13 mouse cellular contexts compared by ENCODE assay signal in genomic region chr7:135580306-135581091, GRCm38 (mm10). TPM values are rescaled to one million over a fixed set of nuclear protein-coding genes. Genes with fewer than 3 reads are reported as not detected.
A peak's percentile ranks its signal among the peaks of the same experiment; 100 is the strongest.
DNase-seq lines count a peak whose midpoint lies in the region; ATAC-seq and TF ChIP-seq lines count a peak whose summit lies in the region.
"Had no signal": no experiment of that assay in that cellular context is flagged by ENCODE, and none has a peak within 500 bp of the region (broad histone marks: within the 10 kb centered on the region; RNA-seq: fewer than 3 reads in every experiment).

No protein-coding gene starts in this region.

- 40% methylated on average over 7 of the region's 7 CpGs for WGBS in liver, postnatal 0 days (ENCODE audit: insufficient replicate concordance)

- DNase-seq in right cerebral cortex, adult 18-20 months = peak; percentile 78
- DNase-seq in right cerebral cortex, postnatal 4 days = no peak
- DNase-seq in induced T-regulatory cell, adult 2 months (ENCODE audit: low read depth) = peak; percentile 72
- peak; percentile 47 for DNase-seq in liver, postnatal 0 days
- peak; percentile 43 for DNase-seq in thymus, postnatal 4 days
- no peak for DNase-seq in kidney, postnatal 36 days
- no peak for DNase-seq in heart, postnatal 25 days (ENCODE audit: low spot score)
- no peak for DNase-seq in lung, postnatal 4 days

- no peak overlapping the region for H3K9ac ChIP-seq in liver, postnatal 0 days (replicated peaks)
- H3K9ac ChIP-seq: hindbrain, embryonic 15.5 days; neural tube, embryonic 12.5 days; stomach, embryonic 15.5 days had no signal

- H3K4me3 ChIP-seq in liver, postnatal 0 days (ENCODE audit: low read depth, low read length) = no peak overlapping the region
- H3K4me3 ChIP-seq: hindbrain, embryonic 15.5 days; neural tube, embryonic 12.5 days; stomach, embryonic 15.5 days had no signal

- intact Hi-C loops in heart, postnatal 25 days (cut with DNase I) = no loop called here

- no peaks in the 10 kb centered on the region for H3K36me3 ChIP-seq in liver, postnatal 0 days (replicated peaks; ENCODE audit: insufficient read depth, low read length)
- H3K36me3 ChIP-seq: hindbrain, embryonic 15.5 days; neural tube, embryonic 12.5 days; stomach, embryonic 15.5 days had no signal

- H3K4me2 ChIP-seq in liver, postnatal 0 days (ENCODE audit: low read depth, low read length) = peak overlapping the region; percentile 51
- H3K4me2 ChIP-seq: hindbrain, embryonic 15.5 days; neural tube, embryonic 12.5 days; stomach, embryonic 15.5 days had no signal

- H3K9me3 ChIP-seq in liver, postnatal 0 days (ENCODE audit: low read length) = no peaks in the 10 kb centered on the region
- H3K9me3 ChIP-seq: hindbrain, embryonic 15.5 days; neural tube, embryonic 12.5 days; stomach, embryonic 15.5 days had no signal

- peaks cover 12% of the 10 kb centered on the region for H3K4me1 ChIP-seq in liver, postnatal 0 days (ENCODE audit: insufficient read depth)
- H3K4me1 ChIP-seq: neural tube, embryonic 12.5 days; stomach, embryonic 15.5 days had no signal

- no peak for TF ChIP-seq CTCF in liver, postnatal 0 days (IDR thresholded peaks at IDR 0.05; ENCODE audit: low read depth)

- no peak for TF ChIP-seq EP300 in liver, postnatal 0 days (IDR thresholded peaks at IDR 0.05; ENCODE audit: low read depth)

- peak overlapping the region; percentile 78 for H3K27ac ChIP-seq in liver, postnatal 0 days (ENCODE audit: low read depth)
- H3K27ac ChIP-seq: hindbrain, embryonic 15.5 days; neural tube, embryonic 12.5 days; stomach, embryonic 15.5 days had no signal

- peak; percentile 88 for ATAC-seq in liver, postnatal 0 days

- no peaks in the 10 kb centered on the region for H3K27me3 ChIP-seq in liver, postnatal 0 days (ENCODE audit: insufficient read depth, low read length)
- H3K27me3 ChIP-seq: hindbrain, embryonic 15.5 days; neural tube, embryonic 12.5 days; stomach, embryonic 15.5 days had no signal

RNA-seq across cellular contexts. Expression of gene Ptpre, which starts 43.2 kb away (rescaled TPM):
- 3.5 and 3.9 TPM in 2 replicates for polyA plus RNA-seq in liver, postnatal 0 days (2015; fragmentation: Nextera tagmentation; extraction: Ambion mirVana)
- total RNA-seq in heart, postnatal 25 days (2021) = 1 to 10 TPM; 3.3 to 3.5 TPM

RNA-seq across cellular contexts. Expression of gene Clrn3, which starts 52.0 kb away (rescaled TPM):
- polyA plus RNA-seq in liver, postnatal 0 days (2015; fragmentation: Nextera tagmentation; extraction: Ambion mirVana) = not detected in 2 replicates
- not detected for total RNA-seq in heart, postnatal 25 days (2021)
- total RNA-seq: liver, adult 2 months had no signal
- polyA plus RNA-seq: brain, embryonic 14.5 days; hindbrain, embryonic 15.5 days; neural tube, embryonic 12.5 days had no signal

Comparison
In these comparisons a context has a peak if more than half of its experiments do, and no peak if none do; other contexts are left out.
1. DNase-seq: peak in right cerebral cortex, adult 18-20 months (single experiment), induced T-regulatory cell, adult 2 months (single experiment), liver, postnatal 0 days (single experiment) and thymus, postnatal 4 days (single experiment); none in right cerebral cortex, postnatal 4 days (single experiment), kidney, postnatal 36 days (0 of 2), heart, postnatal 25 days (single experiment) and lung, postnatal 4 days (0 of 2).